ENCODE assay signal across 9 mouse cellular contexts in genomic region chr5:98878891-98879290, GRCm38 (mm10). TPM values are rescaled to one million over a fixed set of nuclear protein-coding genes. Genes with fewer than 3 reads are reported as not detected.
DNase-seq lines count a peak whose midpoint lies in the region; ATAC-seq lines count a peak whose summit lies in the region.
"Had no signal": no experiment of that assay in that cellular context is flagged by ENCODE, and none has a peak within 500 bp of the region (broad histone marks: within the 10 kb centered on the region; RNA-seq: fewer than 3 reads in every experiment).

No protein-coding gene starts in this region.

- H3K36me3 ChIP-seq in intestine, embryonic 14.5 days (ENCODE audit: control insufficient read depth, insufficient read depth, low read length), result no peaks in the 10 kb centered on the region
- no peaks in the 10 kb centered on the region for H3K36me3 ChIP-seq in intestine, embryonic 16.5 days (ENCODE audit: control insufficient read depth, insufficient read depth, low read length)
- H3K36me3 ChIP-seq: embryonic facial prominence, embryonic 12.5 days; limb, embryonic 13.5 days had no signal

- H3K9me3 ChIP-seq in intestine, embryonic 14.5 days (ENCODE audit: control insufficient read depth, low read length), result no peaks in the 10 kb centered on the region
- no peaks in the 10 kb centered on the region for H3K9me3 ChIP-seq in intestine, embryonic 16.5 days (ENCODE audit: control insufficient read depth, low read length)
- H3K9me3 ChIP-seq: embryonic facial prominence, embryonic 12.5 days; limb, embryonic 13.5 days had no signal

- H3K4me1 ChIP-seq in intestine, embryonic 14.5 days (replicated peaks; ENCODE audit: control insufficient read depth, insufficient read depth, low read length), result no peaks in the 10 kb centered on the region
- no peaks in the 10 kb centered on the region for H3K4me1 ChIP-seq in intestine, embryonic 16.5 days (ENCODE audit: control insufficient read depth, insufficient read depth, low read length)

- H3K27me3 ChIP-seq in intestine, embryonic 14.5 days (replicated peaks; ENCODE audit: control insufficient read depth, insufficient read depth, low read length), result no peaks in the 10 kb centered on the region
- no peaks in the 10 kb centered on the region for H3K27me3 ChIP-seq in intestine, embryonic 16.5 days (replicated peaks; ENCODE audit: control insufficient read depth, insufficient read depth, low read length)
- H3K27me3 ChIP-seq: embryonic facial prominence, embryonic 12.5 days; limb, embryonic 13.5 days had no signal

- ATAC-seq in intestine, embryonic 14.5 days (replicated peaks; ENCODE audit: low FRiP score, low TSS enrichment, low read depth), result no peak
- ATAC-seq in intestine, embryonic 16.5 days, result no peak
- ATAC-seq in common myeloid progenitor, adult 5-6 weeks (replicated peaks; ENCODE audit: low read depth, poor library complexity, severe bottlenecking), result 0 out of 2 replicates have a peak, but pooled peaks have one; percentile 54

- no peak overlapping the region for H3K27ac ChIP-seq in intestine, embryonic 14.5 days (ENCODE audit: low read depth)
- no peak overlapping the region for H3K27ac ChIP-seq in intestine, embryonic 16.5 days (ENCODE audit: low read length)
- H3K27ac ChIP-seq: embryonic facial prominence, embryonic 12.5 days; limb, embryonic 13.5 days had no signal

- no peak overlapping the region for H3K4me3 ChIP-seq in intestine, embryonic 14.5 days (ENCODE audit: low read depth, low read length)
- H3K4me3 ChIP-seq in intestine, embryonic 16.5 days (ENCODE audit: low read length), result no peak overlapping the region
- H3K4me3 ChIP-seq: embryonic facial prominence, embryonic 12.5 days; limb, embryonic 13.5 days had no signal

- H3K4me2 ChIP-seq in intestine, embryonic 14.5 days (ENCODE audit: low read length), result no peak overlapping the region
- H3K4me2 ChIP-seq in intestine, embryonic 16.5 days (ENCODE audit: low read depth, low read length), result no peak overlapping the region
- H3K4me2 ChIP-seq: embryonic facial prominence, embryonic 12.5 days; limb, embryonic 13.5 days had no signal

- DNase-seq in intestine, embryonic 14.5 days (ENCODE audit: low spot score), result peak; percentile 82
- DNase-seq in NIH3T3 (ENCODE audit: low read depth), result peak; percentile 86
- DNase-seq in kidney, postnatal 10 days, result peak; percentile 82
- DNase-seq in lung, adult 18-20 months, result peak; percentile 35 to 56
- DNase-seq in urinary bladder, postnatal 25 days (ENCODE audit: low spot score), result peak; percentile 50

- no peak overlapping the region for H3K9ac ChIP-seq in intestine, embryonic 14.5 days (ENCODE audit: low read length)
- H3K9ac ChIP-seq in intestine, embryonic 16.5 days (ENCODE audit: low read depth, low read length), result no peak overlapping the region
- H3K9ac ChIP-seq: embryonic facial prominence, embryonic 12.5 days; limb, embryonic 13.5 days had no signal

RNA-seq across cellular contexts. Expression of gene Bmp3, which starts 24.7 kb away (rescaled TPM):
- 18.4 and 20.2 TPM in 2 replicates for polyA plus RNA-seq in intestine, embryonic 14.5 days (2014; fragmentation: Nextera tagmentation; extraction: Ambion mirVana)
- 9.2 and 9.4 TPM in 2 replicates for polyA plus RNA-seq in intestine, embryonic 16.5 days (2015; fragmentation: Nextera tagmentation; extraction: Ambion mirVana)
- total RNA-seq in common myeloid progenitor, adult 5-6 weeks (2017), result not detected in 2 replicates
